Mouse (Mus musculus) neural tube, embryonic 11.5 days (tissue): ENCODE results near the gene Ctnna2. TPM values are rescaled to one million over a fixed set of nuclear protein-coding genes. Genes with fewer than 3 reads are reported as not detected.

Source experiments
- ATAC-seq: fragments of 200-750 bp; cut with Nextera tagmentation; 2 replicates; pipeline ENCODE4 v1.8.0; 2017; ENCODE audit warnings: moderate number of reproducible peaks, mild to moderate bottlenecking, moderate TSS enrichment, moderate library complexity; ENCODE audit not compliant: insufficient read depth, low FRiP score, low TSS enrichment
- DNase-seq: peaks from one replicate; pipeline ENCODE4 v3.0.0-alpha.2; 2015; ENCODE audit warnings: low spot score
- H3K27ac ChIP-seq: fragments of 300-500 bp; sonication (generic); 2 replicates; pipeline ENCODE4 v1.5.1; 2014; ENCODE audit warnings: low read depth, mild to moderate bottlenecking, low read length
- H3K27me3 ChIP-seq: fragments of 300-500 bp; sonication (generic); 2 replicates; pipeline ENCODE4 v1.6.1; 2014; ENCODE audit warnings: mild to moderate bottlenecking, low read length, mixed read lengths; ENCODE audit not compliant: control insufficient read depth, insufficient read depth
- H3K36me3 ChIP-seq: fragments of 300-500 bp; sonication (generic); 2 replicates; pipeline ENCODE4 v1.6.1; 2014; ENCODE audit warnings: mild to moderate bottlenecking, low read length, moderate library complexity, mixed read lengths; ENCODE audit not compliant: control insufficient read depth, insufficient read depth
- H3K4me1 ChIP-seq: fragments of 300-500 bp; sonication (generic); 2 replicates; pipeline ENCODE4 v1.6.1; 2014; ENCODE audit warnings: low read length, mixed read lengths; ENCODE audit not compliant: control insufficient read depth, insufficient read depth
- H3K4me2 ChIP-seq: fragments of 300-500 bp; sonication (generic); 2 replicates; pipeline ENCODE4 v1.6.1; 2014; ENCODE audit warnings: low read depth, mild to moderate bottlenecking, moderate library complexity
- H3K4me3 ChIP-seq: fragments of 300-500 bp; sonication (generic); 2 replicates; pipeline ENCODE4 v1.5.1; 2014; ENCODE audit warnings: low read depth, low read length
- H3K9ac ChIP-seq: fragments of 300-500 bp; sonication (generic); 2 replicates; pipeline ENCODE4 v1.6.1; 2014; ENCODE audit warnings: mild to moderate bottlenecking, low read length
- H3K9me3 ChIP-seq: fragments of 300-500 bp; sonication (generic); 2 replicates; pipeline ENCODE4 v1.6.1; 2016; ENCODE audit warnings: low read length; ENCODE audit not compliant: control insufficient read depth
- WGBS: fragments of 180-500 bp; shearing (Covaris S2); extraction: QIAGEN DNeasy Blood & Tissue Kit; methylation state at CpG from one replicate; pipeline ENCODE4 v1.1.7; 2014; 5-methylcytosine and 5-hydroxymethylcytosine counted together
- polyA plus RNA-seq: library from polyadenylated mRNA; unstranded; fragments of >200 nt; fragmentation: Nextera tagmentation; extraction: Ambion mirVana; gene quantifications from 2 replicates; pipeline ENCODE4 v1.2.1, GENCODE M21; 2014

The Ctnna2 gene
- polyA plus RNA-seq, 1 experiment from 2014 or later: 54.7 TPM

- no peaks in the 10 kb centered on the region for H3K27me3 ChIP-seq
- DNase-seq: no peak
- no peak overlapping the region for H3K4me3 ChIP-seq
- no peaks in the 10 kb centered on the region for H3K36me3 ChIP-seq
- 27% methylated on average over 1 of the region's 1 CpGs for WGBS
- no peak overlapping the region for H3K27ac ChIP-seq
- H3K4me2 ChIP-seq: no peak overlapping the region
- H3K9ac ChIP-seq: no peak overlapping the region
- no peak for ATAC-seq
- H3K4me1 ChIP-seq: no peaks in the 10 kb centered on the region
- H3K9me3 ChIP-seq: no peaks in the 10 kb centered on the region
Observed at GRCm38 (mm10) chr6:77462737-77463136, 516.8 kb downstream of the Ctnna2 start.

DNA sequence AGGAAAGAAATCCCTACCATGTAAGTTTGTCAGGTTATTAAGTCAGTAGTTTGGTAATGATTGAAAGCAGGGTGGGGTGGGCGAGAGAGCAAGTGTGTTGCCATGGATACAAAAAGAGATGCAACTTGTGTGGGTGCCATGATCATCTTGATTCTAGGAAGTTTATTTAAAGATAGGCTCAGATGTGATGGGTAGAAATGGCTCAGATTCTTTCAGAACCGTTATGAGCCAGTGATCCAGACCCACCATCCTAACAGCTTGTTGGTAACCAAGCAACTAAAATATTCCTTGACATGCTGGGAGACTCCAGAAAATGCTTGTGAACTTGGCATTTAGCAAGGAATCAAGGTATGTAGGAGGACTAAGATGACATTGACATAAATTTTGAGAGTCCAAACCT lies 521.6 kb downstream of the Ctnna2 start:
- Histone ChIP-seq H3K4me3 (no peak overlapping the region), H3K27ac (no peak overlapping the region), H3K36me3 (no peaks in the 10 kb centered on the region), H3K9ac (no peak overlapping the region), H3K4me1 (no peaks in the 10 kb centered on the region), H3K9me3 (no peaks in the 10 kb centered on the region), H3K4me2 (no peak overlapping the region), H3K27me3 (no peaks in the 10 kb centered on the region)
- ATAC-seq (no peak), DNase-seq (no peak)
- whole genome bisulfite sequencing: 94% methylated on average over 2 of the region's 2 CpGs

DNA sequence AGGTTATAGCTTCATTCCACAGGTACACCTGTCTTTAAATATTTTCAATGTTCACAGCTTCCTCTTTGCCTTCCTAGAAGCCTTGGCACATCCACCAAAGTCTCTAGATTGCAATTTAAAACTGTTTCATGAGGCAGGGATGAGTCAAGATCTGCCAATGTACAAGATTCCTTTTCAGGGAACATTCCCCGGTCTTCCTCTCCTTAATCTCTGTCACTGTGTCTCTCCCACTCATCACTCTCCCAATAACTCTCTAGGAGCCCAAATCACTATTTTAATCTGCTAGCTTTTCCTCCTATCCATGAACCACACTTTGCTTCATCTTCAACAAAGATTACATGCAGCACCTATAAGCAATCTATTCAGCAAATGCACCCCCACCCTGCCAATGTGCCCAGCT lies 532.6 kb downstream of the Ctnna2 start:
- Histone ChIP-seq H3K27me3 (no peaks in the 10 kb centered on the region), H3K9me3 (no peaks in the 10 kb centered on the region), H3K27ac (no peak overlapping the region), H3K4me2 (no peak overlapping the region), H3K9ac (no peak overlapping the region), H3K4me3 (no peak overlapping the region), H3K4me1 (no peaks in the 10 kb centered on the region), H3K36me3 (no peaks in the 10 kb centered on the region)
- no peak for ATAC-seq
- 94% methylated on average over 1 of the region's 1 CpGs for WGBS
- DNase-seq: no peak

- no peaks in the 10 kb centered on the region for H3K27me3 ChIP-seq
- no peaks in the 10 kb centered on the region for H3K9me3 ChIP-seq
- no peak overlapping the region for H3K9ac ChIP-seq
- H3K36me3 ChIP-seq: no peaks in the 10 kb centered on the region
- DNase-seq (no peak), ATAC-seq (no peak)
- H3K4me2 ChIP-seq: no peak overlapping the region
- no peaks in the 10 kb centered on the region for H3K4me1 ChIP-seq
- H3K27ac ChIP-seq: no peak overlapping the region
- no peak overlapping the region for H3K4me3 ChIP-seq
- 78% methylated on average over 11 of the region's 11 CpGs for WGBS
Observed at GRCm38 (mm10) chr6:77443906-77444305, 535.6 kb downstream of the Ctnna2 start.

DNA sequence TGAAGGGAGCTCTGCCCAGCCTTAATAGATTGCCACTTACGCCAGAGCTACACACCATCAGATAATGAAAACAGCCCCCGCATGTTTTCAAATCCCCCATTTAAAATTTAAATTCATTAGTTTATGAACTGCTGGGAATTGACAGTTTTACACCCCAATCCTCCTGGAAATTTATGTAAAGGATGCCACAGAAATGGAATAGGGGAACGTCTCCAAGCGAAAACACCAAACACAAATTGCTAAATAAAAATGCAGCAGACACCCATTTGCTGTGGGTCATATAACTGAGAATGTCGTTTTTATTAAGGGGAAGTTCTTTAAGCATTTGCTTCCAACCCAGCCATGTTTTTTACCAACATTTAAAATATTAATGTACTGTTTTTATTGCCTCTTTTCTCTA lies 538.4 kb downstream of the Ctnna2 start:
- WGBS: 66% methylated on average over 5 of the region's 5 CpGs
- Histone ChIP-seq H3K36me3 (no peaks in the 10 kb centered on the region), H3K4me2 (no peak overlapping the region), H3K4me3 (no peak overlapping the region), H3K27me3 (no peaks in the 10 kb centered on the region), H3K27ac (no peak overlapping the region), H3K9me3 (no peaks in the 10 kb centered on the region), H3K4me1 (no peaks in the 10 kb centered on the region), H3K9ac (no peak overlapping the region)
- ATAC-seq (no peak), DNase-seq (no peak)

- H3K27me3 ChIP-seq: no peaks in the 10 kb centered on the region
Observed at GRCm38 (mm10) chr6:77430381-77430780, 549.1 kb downstream of the Ctnna2 start.

GRCm38 (mm10) chr6:77425746-77426145 lies 553.8 kb downstream of the Ctnna2 start:
- Histone ChIP-seq H3K27ac (no peak overlapping the region), H3K4me1 (no peaks in the 10 kb centered on the region), H3K9ac (no peak overlapping the region), H3K9me3 (no peaks in the 10 kb centered on the region), H3K27me3 (no peaks in the 10 kb centered on the region), H3K4me3 (no peak overlapping the region), H3K4me2 (no peak overlapping the region), H3K36me3 (no peaks in the 10 kb centered on the region)
- ATAC-seq (no peak), DNase-seq (no peak)

More at GRCm38 (mm10) chr6:77430381-77430780, 549.1 kb downstream of the Ctnna2 start:
- Histone ChIP-seq H3K9me3 (no peaks in the 10 kb centered on the region), H3K36me3 (no peaks in the 10 kb centered on the region), H3K9ac (no peak overlapping the region), H3K4me2 (no peak overlapping the region), H3K27ac (no peak overlapping the region), H3K4me1 (no peaks in the 10 kb centered on the region), H3K4me3 (no peak overlapping the region)
- DNase-seq (no peak), ATAC-seq (no peak)
- WGBS: 75% methylated on average over 4 of the region's 4 CpGs

- DNase-seq: no peak
- no peak for ATAC-seq
- 83% methylated on average over 4 of the region's 4 CpGs for WGBS
Observed at GRCm38 (mm10) chr6:77424826-77425225, 554.7 kb downstream of the Ctnna2 start.

DNA sequence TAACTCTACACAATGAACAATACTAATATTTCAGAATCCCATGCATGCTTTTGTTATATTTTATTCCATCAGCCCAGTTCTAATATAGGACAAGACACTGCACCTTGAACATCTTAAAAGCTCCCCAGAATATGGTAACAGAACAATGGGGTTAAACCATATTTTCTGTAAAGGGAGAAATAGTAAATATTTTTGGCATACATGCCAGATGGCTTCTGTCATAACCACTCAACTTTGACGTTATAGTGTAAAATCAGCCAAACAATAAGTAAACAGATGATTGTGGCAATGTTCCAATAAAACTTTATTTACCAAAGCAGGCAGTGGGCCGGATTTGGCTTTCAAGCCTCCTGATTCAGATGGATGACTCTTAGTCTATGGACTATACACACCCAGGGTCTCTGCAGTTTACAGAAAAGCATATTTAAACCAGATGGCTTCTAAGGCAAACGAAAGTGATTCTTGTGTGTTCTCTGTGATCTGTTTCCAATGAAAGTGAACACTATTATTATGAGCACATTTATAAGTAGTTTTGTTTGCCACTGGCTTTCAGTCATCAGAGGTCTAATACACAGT lies 557.8 kb downstream of the Ctnna2 start:
- Histone ChIP-seq H3K4me1 (no peaks in the 10 kb centered on the region), H3K27me3 (no peaks in the 10 kb centered on the region), H3K9ac (no peak overlapping the region), H3K27ac (no peak overlapping the region), H3K4me3 (no peak overlapping the region), H3K9me3 (no peaks in the 10 kb centered on the region), H3K4me2 (no peak overlapping the region), H3K36me3 (no peaks in the 10 kb centered on the region)
- ATAC-seq (no peak), DNase-seq (no peak)
- WGBS: 82% methylated on average over 3 of the region's 3 CpGs

More at GRCm38 (mm10) chr6:77424826-77425225, 554.7 kb downstream of the Ctnna2 start:
- no peaks in the 10 kb centered on the region for H3K9me3 ChIP-seq
- no peaks in the 10 kb centered on the region for H3K36me3 ChIP-seq
- H3K9ac ChIP-seq: no peak overlapping the region
- H3K4me3 ChIP-seq: no peak overlapping the region
- no peaks in the 10 kb centered on the region for H3K27me3 ChIP-seq
- no peaks in the 10 kb centered on the region for H3K4me1 ChIP-seq
- H3K27ac ChIP-seq: no peak overlapping the region
- H3K4me2 ChIP-seq: no peak overlapping the region
